Mouse (Mus musculus) cerebellum, adult 9-11 months (tissue): ENCODE measurements at regions not wholly inside any gene's neighbourhood (a gene's known extent, or its start where the extent isn't known, plus 50 kb on each side); places are given as distances from the start of the nearest gene placed in this dataset.

ENCODE experiments used
- DNase-seq: peaks from one replicate; pipeline ENCODE4 v3.0.0; 2022

DNA sequence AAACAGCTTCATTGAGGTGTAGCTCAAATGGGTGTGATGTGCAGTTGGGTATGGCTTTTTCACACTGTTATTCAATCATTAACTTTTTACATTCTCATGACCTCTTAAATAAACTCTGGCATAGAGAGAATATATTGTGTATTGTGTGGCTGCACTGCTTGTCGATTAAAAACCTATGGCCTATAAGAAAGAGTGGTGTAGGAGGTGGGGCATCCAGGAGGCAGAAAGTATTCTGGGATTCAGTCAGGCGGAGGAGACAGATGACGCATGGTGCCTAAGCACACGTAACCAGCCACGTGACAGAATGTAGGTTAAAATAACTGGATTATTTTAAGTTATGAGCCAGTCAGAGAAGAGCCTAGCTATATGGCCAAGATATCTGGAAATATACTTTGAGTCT is 78.2 kb upstream of the Slc16a7 start:
- no peak for DNase-seq

DNA sequence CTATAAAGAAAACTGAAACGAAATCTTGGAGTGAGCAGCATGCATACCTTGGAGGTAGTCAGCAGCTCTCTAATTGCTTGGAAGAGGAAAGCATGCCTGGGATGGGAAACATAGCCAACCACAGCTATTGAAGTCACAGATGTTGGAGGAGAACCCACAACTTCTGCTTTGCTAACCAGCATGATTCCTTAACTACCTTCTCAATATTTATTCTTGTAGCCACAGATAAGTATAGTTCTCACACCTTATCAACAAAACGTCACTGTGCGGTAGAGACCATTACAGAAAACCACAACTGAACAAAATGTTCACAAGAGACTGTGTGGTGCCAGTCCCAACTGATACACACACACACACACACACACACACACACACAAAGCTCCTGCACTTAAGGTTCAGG is 99.1 kb upstream of the Slc16a7 start:
- DNase-seq, result no peak

DNA sequence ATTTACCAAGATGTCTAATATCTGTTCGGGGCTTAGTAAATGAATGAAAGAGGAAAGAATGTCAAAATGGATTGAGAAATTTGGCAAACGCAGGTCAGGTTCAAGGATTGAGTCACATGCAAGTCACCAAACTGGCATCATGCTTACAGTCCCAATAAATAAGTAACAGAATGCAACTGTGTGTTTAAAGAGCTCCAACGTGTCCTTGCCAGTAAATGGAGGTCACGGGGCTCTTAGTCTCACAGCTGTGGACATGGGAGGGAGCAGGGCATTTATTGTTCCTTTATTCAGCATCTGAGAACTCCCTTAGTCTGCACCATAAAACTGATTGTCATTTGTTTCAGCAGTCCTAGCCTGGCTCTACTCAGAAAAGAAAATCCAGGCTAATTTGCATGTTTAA is 101.1 kb upstream of the Slc16a7 start:
- DNase-seq, result peak; percentile 2

DNA sequence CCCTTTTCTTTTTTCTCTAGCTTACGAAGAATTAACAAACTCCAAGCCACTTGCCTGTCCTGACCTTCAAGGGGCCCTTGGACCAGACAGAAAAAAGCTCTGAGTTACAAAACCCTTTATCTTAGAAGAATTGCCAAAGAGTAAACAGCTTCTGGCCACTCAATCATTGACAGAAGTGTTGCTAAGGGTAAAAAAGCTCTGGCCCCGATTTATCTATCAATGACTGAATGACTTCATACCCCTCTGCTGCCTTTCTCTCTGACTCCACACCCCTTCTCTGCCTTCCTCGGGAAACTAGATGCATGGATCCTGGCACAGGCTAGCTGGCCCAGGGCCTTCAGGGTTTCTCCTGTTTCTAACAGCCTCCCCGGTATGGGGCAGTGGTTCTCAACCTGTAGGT is 105.2 kb upstream of the Slc16a7 start:
- DNase-seq, result no peak

DNA sequence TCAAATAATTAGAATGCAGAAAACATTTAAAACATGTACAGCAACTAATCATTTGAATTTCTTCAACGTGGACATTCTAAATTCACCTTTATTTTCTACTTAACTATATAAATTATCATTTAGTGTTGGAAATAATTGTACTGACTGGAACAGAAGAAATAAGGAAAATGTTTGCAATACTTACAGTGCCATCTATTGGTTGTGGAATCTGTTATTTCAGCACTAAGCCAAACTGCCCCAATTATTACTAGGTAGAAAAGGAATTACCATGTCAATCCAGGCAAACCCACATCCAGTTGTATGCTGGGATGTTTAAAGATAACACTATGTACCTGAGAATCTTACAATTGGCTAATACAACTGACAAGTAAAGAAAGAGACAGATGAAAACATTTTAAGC is 109.1 kb upstream of the Slc16a7 start:
- DNase-seq, result no peak

DNA sequence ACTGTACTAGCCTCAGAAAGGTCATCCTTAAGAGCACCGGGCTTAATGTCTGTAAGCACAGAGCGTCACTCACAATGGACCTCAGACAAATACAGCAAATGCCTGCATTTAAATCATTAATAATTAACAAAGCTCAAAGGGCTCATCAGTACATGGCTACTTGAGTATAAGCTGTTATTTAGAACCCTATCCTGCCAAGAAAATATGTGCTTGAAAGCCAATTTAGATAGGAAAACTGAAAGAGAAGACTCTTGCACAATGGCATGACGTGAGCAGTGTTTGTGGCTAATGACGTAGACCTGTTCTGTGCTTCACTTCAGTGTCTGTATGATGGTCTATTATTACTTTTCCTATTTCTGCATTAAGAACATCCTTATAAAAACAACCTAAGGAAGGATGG is 111.1 kb upstream of the Slc16a7 start:
- no peak for DNase-seq

DNA sequence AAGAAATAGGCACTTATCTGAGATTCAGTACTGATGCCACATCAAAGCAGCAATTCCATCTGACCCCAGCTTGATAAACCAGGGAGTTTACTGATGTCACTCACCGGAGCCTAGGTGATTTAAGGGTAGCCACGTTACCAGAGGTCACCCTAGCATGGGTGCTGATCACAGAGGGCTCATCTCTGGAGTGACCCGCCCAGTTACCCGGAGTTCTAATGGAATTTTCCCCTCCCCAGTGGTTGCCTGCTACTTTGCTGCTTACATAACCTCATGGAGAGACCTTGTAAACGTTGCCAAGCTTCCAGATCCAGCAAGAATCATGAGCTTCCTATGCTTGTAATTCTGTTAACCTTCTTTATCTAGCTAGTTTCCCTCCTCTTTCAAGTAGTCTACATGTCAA is 125.8 kb upstream of the Slc16a7 start:
- DNase-seq, result no peak

DNA sequence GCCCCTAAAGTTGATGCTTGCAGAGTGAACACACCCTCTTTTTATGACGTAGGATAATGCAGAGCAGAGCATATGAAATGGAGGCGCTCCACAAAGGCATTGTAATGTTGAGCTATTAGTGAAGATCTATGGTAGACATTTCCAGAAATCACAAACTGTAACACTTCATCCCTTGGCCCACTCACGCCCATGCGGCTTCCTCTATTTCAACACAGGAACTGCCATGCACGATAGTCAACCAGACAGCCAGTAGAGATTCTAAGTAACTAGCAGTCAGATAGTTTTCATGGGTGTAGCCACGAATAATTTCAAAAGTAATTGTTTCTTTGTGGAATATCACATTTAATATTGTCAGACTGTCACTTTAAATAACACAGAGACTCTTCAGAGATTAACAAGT is 141.6 kb upstream of the Slc16a7 start:
- no peak for DNase-seq

DNA sequence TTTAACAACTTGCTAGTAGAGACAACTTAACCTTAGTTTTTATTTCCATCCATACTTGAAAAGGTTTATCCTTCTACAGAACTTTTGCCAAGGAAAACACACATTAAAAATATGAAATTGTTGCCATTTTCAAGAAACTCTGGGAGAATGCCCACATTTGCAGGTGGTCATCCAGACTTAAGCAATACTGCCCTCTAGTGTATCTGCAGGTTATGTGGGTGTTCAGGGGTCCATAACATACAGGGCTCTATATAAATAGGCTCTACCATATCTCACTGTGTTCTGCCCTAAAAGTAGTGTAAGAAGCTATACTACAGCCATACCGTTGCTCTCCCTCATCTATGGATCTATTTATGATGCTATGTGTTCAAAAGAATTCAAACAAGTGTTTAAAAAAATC is 149.1 kb upstream of the Slc16a7 start:
- DNase-seq, result no peak

DNA sequence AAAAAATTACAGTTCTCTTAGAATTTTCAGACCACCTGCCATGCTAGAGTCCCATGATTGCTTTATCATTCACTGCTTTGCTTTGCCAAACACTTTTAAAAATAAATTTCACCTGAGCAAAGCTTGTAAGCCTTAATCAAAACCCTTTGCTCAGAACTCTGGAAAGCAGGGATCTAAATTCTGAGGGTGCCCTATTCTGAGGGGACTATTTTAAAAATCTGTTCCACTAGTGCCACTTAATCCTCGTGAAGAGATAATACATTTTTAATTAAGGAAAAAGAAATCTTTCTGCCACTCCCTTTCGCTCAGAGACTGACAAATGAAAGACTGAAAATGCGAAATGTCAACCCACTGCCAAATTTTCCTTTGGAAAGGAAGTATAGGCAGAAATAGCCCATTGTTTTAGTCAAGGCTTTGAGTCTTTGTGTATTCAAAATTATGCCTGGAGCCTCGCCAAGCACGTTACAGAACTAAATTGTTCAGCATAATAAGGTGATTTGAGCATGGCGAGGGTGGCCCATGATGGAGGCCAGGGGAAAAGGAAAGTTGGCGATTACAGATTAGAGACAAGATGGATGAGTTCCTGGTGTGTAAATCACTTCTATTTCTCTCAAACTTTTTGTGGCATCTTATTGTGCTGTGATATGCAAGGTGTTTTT is 197.4 kb upstream of the Slc16a7 start:
- no peak for DNase-seq

DNA sequence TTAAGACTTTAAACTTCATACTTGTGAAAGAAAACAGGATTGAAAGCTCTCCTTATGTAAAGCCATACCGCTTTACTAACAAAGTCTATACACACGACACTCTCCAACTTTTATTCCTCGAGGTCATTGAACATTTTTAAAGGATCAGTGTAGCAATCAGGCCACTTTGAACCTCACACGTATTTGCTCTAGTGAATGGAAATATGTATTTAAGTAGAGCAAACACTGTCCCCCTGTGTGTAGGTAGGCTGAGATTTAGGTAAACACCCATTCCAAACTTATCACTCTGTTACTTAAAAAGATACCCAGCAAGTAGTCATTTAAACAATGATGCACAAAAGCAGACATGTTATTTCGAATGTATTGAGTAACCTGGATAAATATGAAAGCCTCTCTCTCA is 203.7 kb upstream of the Slc16a7 start:
- no peak for DNase-seq

DNA sequence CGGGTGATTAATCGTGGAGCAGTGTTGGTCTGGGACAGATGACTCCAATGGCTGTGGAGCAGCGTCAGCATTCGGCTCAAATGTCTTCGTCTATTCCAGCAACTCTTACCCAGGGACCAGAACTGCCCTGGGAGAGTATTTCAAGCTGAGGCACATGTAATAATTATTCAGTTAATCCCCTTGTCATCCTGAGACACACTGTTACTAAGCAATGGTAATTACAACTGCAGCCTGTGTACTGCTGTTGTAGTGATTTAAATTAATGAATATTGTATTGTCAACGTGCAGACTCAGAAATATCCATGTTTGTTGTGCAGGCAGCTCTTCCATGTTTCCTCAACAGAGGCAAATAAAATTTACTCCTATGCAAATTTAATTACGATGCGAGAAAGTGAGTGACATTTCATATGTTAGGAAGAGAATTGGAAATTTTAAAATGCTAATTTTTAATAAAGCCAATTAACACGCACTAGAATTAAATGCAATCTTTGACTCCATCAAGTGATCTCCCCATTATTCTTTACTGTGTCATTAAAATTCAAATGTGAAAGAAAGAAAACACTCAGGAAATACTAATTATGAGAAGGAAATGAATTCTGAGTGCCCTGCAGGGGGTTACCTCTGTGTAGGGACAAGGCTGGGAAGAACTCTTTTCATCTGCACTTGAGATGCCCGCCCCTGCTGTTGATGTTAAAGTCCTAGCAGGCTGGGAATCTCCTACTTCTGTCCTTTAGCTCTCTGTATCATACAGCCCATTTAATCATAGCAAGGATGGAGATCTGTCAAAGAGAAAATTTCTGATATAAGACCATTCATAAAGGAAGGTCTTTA is 218.7 kb upstream of the Slc16a7 start:
- no peak for DNase-seq

DNA sequence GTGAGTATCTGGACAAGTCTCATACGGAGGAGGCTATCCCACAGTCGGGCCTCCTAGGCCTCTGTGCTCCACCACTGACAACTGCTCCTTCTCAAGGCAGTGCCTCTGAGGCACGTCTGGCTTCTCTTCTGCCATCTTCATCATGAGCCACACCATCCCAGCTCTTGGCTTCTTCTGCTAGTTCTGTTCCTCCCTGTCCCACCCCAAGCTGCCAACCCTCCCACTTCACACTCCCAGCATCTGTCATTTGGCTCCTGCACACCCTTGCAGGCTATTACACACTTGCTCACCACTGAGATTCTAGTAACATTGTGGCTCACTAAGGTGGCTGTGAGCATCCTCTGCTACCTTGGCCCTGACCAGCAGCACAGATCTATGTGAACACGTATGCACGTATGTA is 221.1 kb upstream of the Slc16a7 start:
- no peak for DNase-seq

DNA sequence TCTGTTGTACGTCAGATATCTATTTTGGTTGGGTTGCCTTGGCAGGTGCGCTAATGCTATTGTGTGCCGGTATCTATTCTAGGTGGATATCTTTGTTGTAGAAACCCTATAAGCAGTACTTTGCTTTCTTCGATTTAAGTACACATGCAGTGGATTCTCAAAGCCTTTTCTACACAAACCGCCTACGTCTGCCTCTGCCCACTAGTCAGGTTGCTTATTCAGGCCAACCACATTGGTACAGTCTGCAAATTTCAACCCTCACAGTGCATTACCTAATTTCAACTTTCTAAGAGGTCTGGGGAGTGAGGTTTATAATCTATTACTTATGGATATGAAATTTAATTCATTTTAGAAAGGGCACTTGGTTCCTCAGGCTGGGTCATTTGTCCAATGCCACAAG is 223.5 kb upstream of the Slc16a7 start:
- no peak for DNase-seq

DNA sequence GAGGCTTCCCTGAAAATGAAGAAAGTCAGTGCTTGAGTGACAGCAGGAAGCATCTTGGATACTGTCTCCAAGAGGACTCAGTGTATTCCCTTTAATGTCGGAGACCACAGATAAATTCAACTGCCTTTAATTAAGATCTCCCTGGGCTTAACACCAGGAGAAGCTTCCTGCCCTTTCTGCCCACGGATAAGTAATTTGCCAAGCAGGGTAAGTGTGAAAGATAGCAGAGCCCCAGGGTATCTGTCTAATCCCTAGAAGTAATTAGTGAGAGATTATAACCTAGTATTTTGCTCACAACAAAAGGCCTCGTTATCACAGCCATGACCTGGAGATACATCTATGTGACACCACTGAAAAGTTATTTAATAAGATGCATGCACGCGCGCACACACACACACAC is 232.1 kb upstream of the Slc16a7 start:
- DNase-seq, result no peak

DNA sequence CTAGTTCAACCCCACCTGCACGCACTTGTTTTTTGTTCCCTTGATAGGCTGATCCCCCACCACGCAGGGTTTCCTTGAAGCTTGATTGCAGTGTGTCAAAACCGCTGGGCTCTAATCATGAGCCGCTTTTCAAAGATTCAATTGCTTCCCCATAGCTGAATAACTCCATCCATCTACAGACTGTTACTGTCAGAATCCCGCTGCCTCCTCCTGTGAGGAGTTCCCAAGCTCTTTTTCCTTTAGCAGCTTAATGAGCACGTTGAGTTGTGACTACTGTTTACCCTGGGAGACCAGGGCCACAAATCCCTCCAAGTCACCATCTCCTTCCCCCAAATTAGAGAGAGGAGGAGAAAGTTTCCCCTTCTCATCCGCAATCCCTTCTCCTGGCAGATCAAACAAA is 234.6 kb upstream of the Slc16a7 start:
- DNase-seq, result no peak

DNA sequence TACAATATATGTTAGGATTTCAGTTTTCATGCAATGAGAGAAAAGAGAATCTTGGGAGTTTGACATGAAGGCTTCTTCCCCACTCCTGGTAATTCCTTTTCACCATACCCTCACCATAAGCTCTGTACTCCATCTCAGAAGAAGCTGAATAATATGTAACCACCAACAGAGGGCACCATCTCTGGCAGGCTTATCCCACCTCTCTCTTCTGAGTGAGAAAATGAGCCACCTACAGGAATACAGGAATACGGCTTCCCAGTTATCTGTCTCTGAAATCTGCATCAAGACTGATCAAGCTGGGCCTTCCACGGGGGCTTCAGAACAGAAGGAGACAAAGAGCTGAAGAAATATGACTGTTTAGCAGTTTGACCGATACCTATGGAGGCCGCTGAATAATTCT is 278.6 kb upstream of the Slc16a7 start:
- DNase-seq, result no peak

DNA sequence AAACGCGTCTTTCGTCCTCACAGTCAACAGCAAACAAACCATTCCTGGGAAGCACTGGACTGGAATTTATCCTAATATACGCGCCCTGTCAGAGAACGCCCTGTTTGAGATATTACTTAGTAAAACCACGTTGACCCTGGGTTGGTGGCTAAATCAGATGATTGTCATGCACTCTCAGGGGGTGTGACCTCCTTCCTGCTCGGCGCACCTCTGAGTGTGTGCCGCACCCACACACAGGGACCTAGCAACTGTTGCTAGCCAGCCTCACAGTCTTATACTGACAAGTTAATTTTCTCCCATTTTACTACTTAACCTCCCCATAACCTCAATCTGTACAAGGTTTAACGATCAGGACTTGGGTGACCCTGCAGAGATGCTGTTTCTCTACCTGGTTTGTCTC is 284.4 kb upstream of the Slc16a7 start:
- no peak for DNase-seq

DNA sequence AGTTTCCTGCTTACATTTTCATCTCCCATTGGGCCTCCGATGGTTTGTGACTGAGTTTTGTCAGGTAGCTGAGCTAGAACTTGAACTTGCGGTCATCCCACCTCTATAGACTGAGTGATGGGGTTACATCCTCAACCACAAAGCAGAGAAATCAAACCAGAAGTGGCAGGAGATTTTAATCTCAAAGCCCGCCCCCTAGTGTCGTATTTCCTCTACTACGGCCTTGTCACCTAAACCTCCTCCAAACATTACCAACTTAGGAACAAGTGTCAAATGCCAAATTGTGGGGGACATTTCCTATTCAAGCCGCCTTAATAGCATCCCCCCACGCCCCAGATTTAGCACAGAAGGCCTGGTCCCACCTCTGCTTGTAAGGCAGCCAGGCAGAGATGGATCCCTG is 286.3 kb upstream of the Lrig3 start:
- no peak for DNase-seq

DNA sequence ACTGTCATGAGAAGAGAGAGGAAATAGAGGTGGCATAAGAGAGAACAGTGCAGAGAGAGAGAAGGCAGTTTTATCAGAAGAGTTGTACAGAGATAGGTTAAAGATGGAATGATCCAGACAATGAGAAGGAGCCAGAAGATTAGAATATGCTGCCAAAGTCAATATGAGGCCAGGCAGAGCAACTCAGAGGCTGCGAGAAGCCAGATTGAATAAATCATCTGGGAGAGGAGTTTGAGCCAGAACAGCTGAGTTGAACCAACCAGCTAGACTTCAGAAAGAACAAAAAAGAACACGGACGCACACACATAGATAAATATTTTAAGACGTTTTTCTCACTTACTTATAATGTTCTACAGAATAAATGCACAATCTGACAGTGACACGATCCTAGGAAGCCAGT is 280.8 kb upstream of the Lrig3 start:
- DNase-seq, result no peak

DNA sequence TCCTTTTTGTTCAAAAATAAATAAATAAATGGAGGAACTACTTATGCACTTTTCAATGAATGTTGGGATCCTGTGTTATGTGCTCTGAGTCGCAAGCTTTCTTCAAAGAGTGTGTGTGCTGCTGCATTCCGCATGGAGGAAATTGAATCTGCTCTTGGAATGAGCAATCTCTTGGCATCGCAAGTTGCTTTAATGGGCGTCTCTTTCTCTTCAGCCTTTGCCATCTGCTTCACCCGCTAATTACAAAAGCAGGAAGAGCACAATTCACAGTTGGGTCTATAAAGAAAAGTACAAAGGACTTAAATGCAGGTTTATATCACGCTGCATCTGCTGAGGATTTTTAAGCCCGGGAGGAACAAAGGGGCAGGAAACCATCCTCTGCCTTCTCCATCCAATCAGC is 272.5 kb upstream of the Lrig3 start:
- DNase-seq, result no peak

DNA sequence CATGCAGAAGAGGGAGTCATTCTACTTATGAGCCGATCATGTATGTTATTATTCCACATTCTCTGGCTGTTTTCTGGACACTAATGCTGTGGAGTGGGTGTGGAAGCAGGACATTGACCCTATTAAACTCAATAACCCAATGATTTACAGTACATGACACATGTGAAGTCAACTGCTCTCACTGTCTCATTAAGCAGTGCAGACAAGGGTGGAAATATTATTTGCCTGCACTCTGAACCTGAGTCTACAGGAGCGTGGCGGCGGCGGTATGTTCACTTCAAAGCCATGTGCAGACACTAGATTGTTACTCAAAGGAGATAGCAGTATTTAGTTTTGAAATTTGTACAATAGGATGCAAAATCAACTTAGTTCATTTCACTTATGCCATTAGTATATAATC is 269.8 kb upstream of the Lrig3 start:
- no peak for DNase-seq

DNA sequence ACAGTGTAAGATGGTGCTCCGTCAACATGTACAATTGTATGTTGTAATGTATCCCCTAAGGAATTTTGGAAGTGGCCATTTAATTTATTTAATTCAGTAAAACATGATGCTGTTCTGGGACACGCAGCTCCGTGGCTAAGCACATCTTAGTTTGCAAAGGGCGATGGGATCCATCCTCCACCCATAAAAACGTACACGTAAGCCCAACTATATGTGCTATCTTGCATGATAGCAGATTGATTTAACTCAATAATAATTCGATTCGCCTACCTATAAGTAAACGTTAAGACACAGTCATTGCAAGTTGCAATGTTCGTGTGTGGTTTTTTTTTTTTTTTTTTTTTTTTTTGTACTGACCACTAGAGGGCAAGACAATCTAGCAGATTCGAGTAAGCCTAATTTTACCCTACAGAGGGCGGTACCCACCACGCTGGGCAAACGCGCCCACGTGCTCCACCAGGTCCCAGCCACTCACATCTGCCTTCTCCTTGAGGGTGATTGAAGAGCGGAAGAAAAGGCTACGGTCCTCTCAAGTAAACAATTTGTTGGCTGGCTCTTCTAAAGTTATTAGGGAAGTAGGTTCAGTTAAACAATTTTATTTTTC is 240.8 kb upstream of the Lrig3 start:
- DNase-seq, result peak; percentile 14

DNA sequence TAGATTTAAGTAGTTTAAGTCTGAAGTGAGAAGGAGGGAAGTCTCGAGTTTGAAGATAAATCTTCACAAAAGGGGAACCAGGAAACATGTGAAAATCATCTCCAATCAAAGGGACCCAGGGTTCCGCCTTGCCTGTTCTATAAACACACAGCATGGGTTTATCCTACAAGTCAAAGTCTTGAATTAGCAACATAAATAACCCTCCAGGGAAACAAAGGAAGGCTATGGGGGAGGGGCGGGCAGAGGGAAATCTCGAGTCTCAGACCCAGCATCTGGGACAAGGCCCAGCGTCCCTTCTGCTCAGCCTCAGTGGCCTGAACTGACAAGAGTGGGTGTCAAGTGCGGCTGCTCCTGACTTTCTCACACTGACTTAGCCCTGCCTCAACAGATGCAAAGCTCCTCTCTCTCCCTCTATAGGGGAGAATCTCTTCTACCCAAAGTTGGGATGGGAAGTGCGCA is 240.3 kb upstream of the Lrig3 start:
- DNase-seq, result no peak
